Mouse (Mus musculus) lung, postnatal 14 days (tissue): ENCODE measurements around the gene Brca2.
A peak's percentile ranks its signal among the peaks of the same experiment; 100 is the strongest.
"Not testable (repeated sequence)": the region's sequence is repeated elsewhere in the genome, so short reads cannot be mapped to it uniquely, and the experiment has no call there.

Experiments
- DNase-seq: peaks from one replicate; pipeline ENCODE4 v3.0.0; 2021

Gene Brca2

GRCm38 (mm10) chr5:150521937-150522866 lies at the start of gene Brca2:
TSS of gene Brca2 (plus strand) at chr5:150522630.
- peak; percentile 93 for DNase-seq

GRCm38 (mm10) chr5:150477364-150477763 lies 45.1 kb upstream of the Brca2 start:
- DNase-seq = no peak

- no peak for DNase-seq
Observed at GRCm38 (mm10) chr5:150478612-150479011, 43.8 kb upstream of the Brca2 start.

- peak; percentile 67 for DNase-seq
Observed at GRCm38 (mm10) chr5:150485198-150485597, 37.2 kb upstream of the Brca2 start.

- DNase-seq = no peak
Observed at GRCm38 (mm10) chr5:150490285-150490684, 32.1 kb upstream of the Brca2 start.

- no peak for DNase-seq
Observed at GRCm38 (mm10) chr5:150490821-150491220, 31.6 kb upstream of the Brca2 start.

- DNase-seq = not testable (repeated sequence)
Observed at GRCm38 (mm10) chr5:150491573-150492173, 30.8 kb upstream of the Brca2 start.

- peak; percentile 57 for DNase-seq
Observed at GRCm38 (mm10) chr5:150495792-150496191, 26.6 kb upstream of the Brca2 start.

- no peak for DNase-seq
Observed at GRCm38 (mm10) chr5:150510451-150511225, 11.8 kb upstream of the Brca2 start.

- DNase-seq = no peak
Observed at GRCm38 (mm10) chr5:150513264-150513663, 9.2 kb upstream of the Brca2 start.

GRCm38 (mm10) chr5:150514027-150514426 lies 8.4 kb upstream of the Brca2 start:
- no peak for DNase-seq

- DNase-seq = no peak
Observed at GRCm38 (mm10) chr5:150518064-150518463, 4.4 kb upstream of the Brca2 start, which contains the start of gene Zar1l. TSS of gene Zar1l (minus strand) at chr5:150518164.

- no peak for DNase-seq
Observed at GRCm38 (mm10) chr5:150519551-150519950, 2.9 kb upstream of the Brca2 start.

GRCm38 (mm10) chr5:150522867-150523234 lies 421 bp downstream of the Brca2 start:
- DNase-seq = no peak

GRCm38 (mm10) chr5:150525239-150525638 lies 2.8 kb downstream of the Brca2 start:
- no peak for DNase-seq

- no peak for DNase-seq
Observed at GRCm38 (mm10) chr5:150541302-150541701, 18.9 kb downstream of the Brca2 start.

- DNase-seq = no peak
Observed at GRCm38 (mm10) chr5:150543184-150543583, 20.8 kb downstream of the Brca2 start.

GRCm38 (mm10) chr5:150551637-150552036 lies 29.2 kb downstream of the Brca2 start:
- no peak for DNase-seq

GRCm38 (mm10) chr5:150559519-150560103 lies 37.2 kb downstream of the Brca2 start:
- no peak for DNase-seq

GRCm38 (mm10) chr5:150560851-150561250 lies 38.4 kb downstream of the Brca2 start:
- no peak for DNase-seq

GRCm38 (mm10) chr5:150561376-150561775 lies 38.9 kb downstream of the Brca2 start:
- DNase-seq = no peak

- DNase-seq = no peak
Observed at GRCm38 (mm10) chr5:150561783-150562182, 39.4 kb downstream of the Brca2 start.

- DNase-seq = no peak
Observed at GRCm38 (mm10) chr5:150564426-150564825, 42.0 kb downstream of the Brca2 start.
